Mouse (Mus musculus): Measurements from ENCODE around the gene Ube2d1. TPM values are rescaled to one million over a fixed set of nuclear protein-coding genes. Genes with fewer than 3 reads are reported as not detected.

The Ube2d1 gene
- polyA plus RNA-seq, 2 experiments = 6.8 to 7.3 TPM

DNA sequence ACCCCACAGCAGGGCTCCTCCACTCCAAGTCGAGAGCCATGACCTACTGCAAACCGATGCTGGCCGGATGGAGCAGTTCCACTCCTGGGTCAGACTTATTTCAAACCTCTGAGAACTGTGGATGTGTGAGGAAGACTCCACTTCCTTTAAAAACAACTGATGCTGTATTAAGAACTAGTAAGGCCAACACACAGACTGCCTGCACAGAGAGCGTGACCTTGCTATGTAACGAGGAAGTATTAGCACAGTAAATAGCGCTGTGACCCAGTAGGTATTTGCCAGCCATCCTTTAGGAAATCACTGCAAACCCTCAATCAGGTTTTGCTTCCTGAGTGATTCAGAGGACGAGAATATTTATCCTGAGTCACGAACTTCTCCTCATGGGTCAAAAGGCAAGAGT is 23.4 kb downstream of the Ube2d1 start:
- Histone ChIP-seq H3K9me3 (ENCODE audit: control insufficient read depth, low read length) (no peaks in the 10 kb centered on the region), H3K4me2 (ENCODE audit: low read depth) (no peak overlapping the region), H3K27ac (no peak overlapping the region), H3K4me3 (ENCODE audit: insufficient read depth in 1 of 2, low read depth in 2 of 2, low read length in 2 of 2) (no peak overlapping the region), H3K27me3 (ENCODE audit: control insufficient read depth, insufficient read depth, low read length) (no peaks in the 10 kb centered on the region), H3K9ac (replicated peaks) (no peak overlapping the region), H3K4me1 (replicated peaks; ENCODE audit: control insufficient read depth in 2 of 2, insufficient read depth in 2 of 2, low read length in 1 of 2) (no peaks in the 10 kb centered on the region), H3K36me3 (replicated peaks; ENCODE audit: control insufficient read depth, insufficient read depth, low read depth) (no peaks in the 10 kb centered on the region)
- ATAC-seq (ENCODE audit: insufficient read depth) = no peak
- 69% methylated on average over 8 of the region's 8 CpGs for WGBS (ENCODE audit: insufficient replicate concordance)
- TF ChIP-seq EP300 (IDR thresholded peaks at IDR 0.05; ENCODE audit: low read depth) (no peak), CTCF (IDR thresholded peaks at IDR 0.05; ENCODE audit: low read depth) (no peak)
- no peak for DNase-seq (ENCODE audit: low read depth in 3 of 3, low spot score in 3 of 3)

DNA sequence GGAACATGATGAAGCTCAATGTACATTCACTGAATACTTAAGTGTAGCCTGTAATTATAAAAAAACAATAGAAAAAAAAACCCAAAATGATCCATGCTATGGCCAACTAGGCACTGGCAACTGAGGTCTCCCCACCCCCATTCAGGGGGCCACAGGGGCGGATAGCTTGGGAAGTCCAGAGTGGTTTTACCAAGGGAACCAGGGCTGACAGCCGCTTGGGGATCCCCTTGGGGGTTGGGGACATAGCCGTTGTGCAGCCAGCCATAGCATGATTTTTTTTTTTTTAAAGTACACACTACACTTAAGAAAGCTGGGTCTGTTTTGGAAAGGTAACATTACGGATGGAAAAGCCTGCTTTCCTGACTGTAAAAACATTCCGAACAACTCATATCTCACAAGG is 26.1 kb downstream of the Ube2d1 start:
- no peak for ATAC-seq (ENCODE audit: insufficient read depth)
- 81% methylated on average over 5 of the region's 5 CpGs for WGBS (ENCODE audit: insufficient replicate concordance)

DNA sequence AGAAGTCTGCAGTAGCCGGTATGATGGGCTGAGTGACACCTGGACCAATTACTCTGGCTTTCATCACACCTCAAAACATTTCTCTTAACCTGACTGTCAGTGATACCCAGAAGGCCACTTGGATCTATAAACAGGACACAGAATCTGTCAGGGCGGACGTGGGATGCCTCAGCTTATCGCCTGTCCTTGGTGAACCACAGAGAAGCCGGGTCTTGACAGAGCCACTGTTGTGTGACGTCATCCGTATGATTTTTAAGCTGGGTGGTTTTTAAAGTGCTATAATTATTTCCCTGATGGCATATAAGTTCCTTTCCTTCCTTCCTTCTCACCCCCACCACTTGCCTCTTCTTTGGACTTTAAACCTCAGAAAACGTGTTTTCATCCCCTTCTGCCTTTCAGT is 26.5 kb downstream of the Ube2d1 start:
- WGBS (ENCODE audit: insufficient replicate concordance) = 72% methylated on average over 8 of the region's 8 CpGs
- no peak overlapping the region for H3K4me3 ChIP-seq (ENCODE audit: insufficient read depth in 1 of 2, low read depth in 2 of 2, low read length in 2 of 2)
- no peak for DNase-seq (ENCODE audit: low read depth in 3 of 3, low spot score in 3 of 3)
- H3K36me3 ChIP-seq (replicated peaks; ENCODE audit: control insufficient read depth, insufficient read depth, low read depth) = no peaks in the 10 kb centered on the region; the same call in 1 of the 2 replicates
- no peak for ATAC-seq (ENCODE audit: insufficient read depth)
- no peaks in the 10 kb centered on the region for H3K9me3 ChIP-seq (ENCODE audit: control insufficient read depth, low read length)
- H3K4me2 ChIP-seq (ENCODE audit: low read depth) = no peak overlapping the region
- H3K9ac ChIP-seq (replicated peaks) = no peak overlapping the region
- TF ChIP-seq CTCF (IDR thresholded peaks at IDR 0.05; ENCODE audit: low read depth) (no peak), EP300 (IDR thresholded peaks at IDR 0.05; ENCODE audit: low read depth) (no peak)
- H3K27ac ChIP-seq = no peak overlapping the region
- no peaks in the 10 kb centered on the region for H3K27me3 ChIP-seq (ENCODE audit: control insufficient read depth, insufficient read depth, low read length)
- no peaks in the 10 kb centered on the region for H3K4me1 ChIP-seq (replicated peaks; ENCODE audit: control insufficient read depth in 2 of 2, insufficient read depth in 2 of 2, low read length in 1 of 2)

More for the DNA sequence above, 26.1 kb downstream of the Ube2d1 start:
- H3K27me3 ChIP-seq (ENCODE audit: control insufficient read depth, insufficient read depth, low read length) = no peaks in the 10 kb centered on the region
- H3K4me3 ChIP-seq (ENCODE audit: insufficient read depth in 1 of 2, low read depth in 2 of 2, low read length in 2 of 2) = no peak overlapping the region
- no peak overlapping the region for H3K4me2 ChIP-seq (ENCODE audit: low read depth)
- H3K9me3 ChIP-seq (ENCODE audit: control insufficient read depth, low read length) = no peaks in the 10 kb centered on the region
- no peaks in the 10 kb centered on the region for H3K4me1 ChIP-seq (replicated peaks; ENCODE audit: control insufficient read depth in 2 of 2, insufficient read depth in 2 of 2, low read length in 1 of 2)
- no peak overlapping the region for H3K9ac ChIP-seq (replicated peaks)
- TF ChIP-seq CTCF (IDR thresholded peaks at IDR 0.05; ENCODE audit: low read depth) (no peak), EP300 (IDR thresholded peaks at IDR 0.05; ENCODE audit: low read depth) (no peak)
- no peak overlapping the region for H3K27ac ChIP-seq
- no peaks in the 10 kb centered on the region; the same call in 1 of the 2 replicates for H3K36me3 ChIP-seq (replicated peaks; ENCODE audit: control insufficient read depth, insufficient read depth, low read depth)
- DNase-seq (ENCODE audit: low read depth in 3 of 3, low spot score in 3 of 3) = no peak

GRCm38 (mm10) chr10:71253147-71253546 is 31.9 kb downstream of the Ube2d1 start:
- Histone ChIP-seq H3K36me3 (replicated peaks; ENCODE audit: control insufficient read depth, insufficient read depth, low read depth) (no peaks in the 10 kb centered on the region; the same call in 1 of the 2 replicates), H3K27me3 (ENCODE audit: control insufficient read depth, insufficient read depth, low read length) (no peaks in the 10 kb centered on the region), H3K27ac (no peak overlapping the region), H3K4me1 (replicated peaks; ENCODE audit: control insufficient read depth in 2 of 2, insufficient read depth in 2 of 2, low read length in 1 of 2) (0 out of 4 replicates have a peak, but pooled peaks cover 0 to 2% of the 10 kb centered on the region in 2 experiments), H3K9ac (replicated peaks) (no peak overlapping the region), H3K9me3 (ENCODE audit: control insufficient read depth, low read length) (no peaks in the 10 kb centered on the region), H3K4me3 (ENCODE audit: insufficient read depth in 1 of 2, low read depth in 2 of 2, low read length in 2 of 2) (no peak overlapping the region), H3K4me2 (ENCODE audit: low read depth) (no peak overlapping the region)
- ATAC-seq (ENCODE audit: insufficient read depth) (no peak), DNase-seq (ENCODE audit: low read depth in 3 of 3, low spot score in 3 of 3) (no peak)
- WGBS (ENCODE audit: insufficient replicate concordance) = 74% methylated on average over 4 of the region's 4 CpGs
- no peak for TF ChIP-seq EP300 (IDR thresholded peaks at IDR 0.05; ENCODE audit: low read depth)
- no peak for TF ChIP-seq CTCF (IDR thresholded peaks at IDR 0.05; ENCODE audit: low read depth)

GRCm38 (mm10) chr10:71252421-71252820 is 32.6 kb downstream of the Ube2d1 start:
- H3K27me3 ChIP-seq (ENCODE audit: control insufficient read depth, insufficient read depth, low read length) = no peaks in the 10 kb centered on the region
- H3K9ac ChIP-seq (replicated peaks) = no peak overlapping the region
- DNase-seq (ENCODE audit: low read depth in 3 of 3, low spot score in 3 of 3) (no peak), ATAC-seq (ENCODE audit: insufficient read depth) (no peak)
- H3K27ac ChIP-seq = no peak overlapping the region
- no peak overlapping the region for H3K4me2 ChIP-seq (ENCODE audit: low read depth)
- H3K4me1 ChIP-seq (replicated peaks; ENCODE audit: control insufficient read depth in 2 of 2, insufficient read depth in 2 of 2, low read length in 1 of 2) = 0 out of 4 replicates have a peak, but pooled peaks cover 0 to 2% of the 10 kb centered on the region in 2 experiments
- TF ChIP-seq EP300 (IDR thresholded peaks at IDR 0.05; ENCODE audit: low read depth) = no peak
- TF ChIP-seq CTCF (IDR thresholded peaks at IDR 0.05; ENCODE audit: low read depth) = no peak
- H3K9me3 ChIP-seq (ENCODE audit: control insufficient read depth, low read length) = no peaks in the 10 kb centered on the region
- 48% methylated on average over 5 of the region's 5 CpGs for WGBS (ENCODE audit: insufficient replicate concordance)
- H3K36me3 ChIP-seq (replicated peaks; ENCODE audit: control insufficient read depth, insufficient read depth, low read depth) = no peaks in the 10 kb centered on the region; the same call in 1 of the 2 replicates
- H3K4me3 ChIP-seq (ENCODE audit: insufficient read depth in 1 of 2, low read depth in 2 of 2, low read length in 2 of 2) = no peak overlapping the region

Measured in liver, embryonic 14.5 days (tissue).